Mouse (Mus musculus) cerebellum, adult 8-10 months (tissue): ENCODE results near the gene Olfr722.
"Not testable (repeated sequence)": the region's sequence is repeated elsewhere in the genome, so short reads cannot be mapped to it uniquely, and the experiment has no call there.

ENCODE experiments used
- DNase-seq: peaks from one replicate; pipeline ENCODE4 v3.0.0; 2022

Gene Olfr722

DNA sequence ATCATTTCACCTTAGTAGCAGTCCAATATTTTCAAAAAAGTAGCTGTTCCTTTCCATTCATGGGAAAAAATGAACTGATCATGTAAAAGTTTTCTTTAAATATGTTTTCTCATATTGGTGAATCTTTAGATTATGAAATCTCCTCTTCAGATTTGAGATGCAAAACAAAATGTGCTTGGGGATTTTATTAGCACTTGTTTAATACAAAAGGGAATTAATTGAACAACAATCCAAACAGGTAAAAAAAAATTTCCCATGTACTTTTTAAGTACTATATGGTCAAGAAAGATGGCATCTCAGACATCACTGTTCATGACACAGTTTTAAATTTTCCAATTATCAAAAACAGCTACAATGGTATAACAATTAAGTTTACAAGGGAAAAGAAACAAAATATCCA, at the start of gene Olfr722:
Olfr722 (minus strand) TSS at position 101 of the 400 bp plus-strand sequence.
- DNase-seq: no peak

DNA sequence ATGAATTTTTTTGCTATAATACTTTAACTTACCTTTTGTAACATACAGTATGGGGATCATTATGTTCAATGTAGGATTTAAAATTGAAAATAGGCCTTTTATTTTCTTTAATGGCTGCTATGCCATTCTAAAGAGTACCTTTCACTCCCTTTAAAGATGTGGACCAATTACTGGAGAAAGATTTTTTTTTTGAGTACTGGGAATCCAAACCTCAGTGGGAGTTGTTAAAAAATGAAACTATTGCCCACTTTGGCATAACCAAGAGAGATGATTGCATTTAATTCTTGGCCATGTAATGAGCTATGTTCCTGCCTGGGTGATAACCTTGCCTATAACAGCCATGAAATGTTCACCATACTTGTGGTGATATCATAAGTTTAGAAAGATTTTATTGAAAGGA, 29.9 kb upstream of the Olfr722 start, which contains the start of gene Olfr723:
Olfr723 (minus strand) TSS at position 101 of the 400 bp plus-strand sequence.
- DNase-seq: not testable (repeated sequence)

DNA sequence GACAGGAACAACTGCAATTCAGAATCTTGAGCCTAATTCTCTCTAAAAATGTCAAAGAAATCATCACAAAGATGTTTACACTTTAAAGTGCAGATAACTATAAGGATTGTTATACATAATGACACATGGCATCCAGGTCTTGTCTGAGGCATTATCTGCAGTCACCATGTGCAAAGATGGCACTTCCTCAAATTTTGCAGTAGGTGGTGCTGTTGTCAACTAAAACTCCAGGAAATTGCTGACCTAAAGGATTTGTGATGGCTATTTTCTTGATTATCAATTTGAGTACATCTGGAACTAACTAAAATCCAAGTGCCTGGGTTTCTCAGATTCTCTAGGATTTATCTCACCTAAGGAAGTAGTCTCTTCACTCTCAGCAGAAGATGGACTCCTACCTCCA, 41.4 kb downstream of the Olfr722 start:
- DNase-seq: no peak
